Mouse (Mus musculus) olfactory bulb, adult 2 months (tissue): ENCODE measurements at regions not wholly inside any gene's neighbourhood (a gene's known extent, or its start where the extent isn't known, plus 50 kb on each side); places are given as distances from the start of the nearest gene placed in this dataset.

Experiments used
- CTCF ChIP-seq: fragments of 200-500 bp; IDR thresholded peaks from 2 replicates; pipeline ENCODE4 v1.5.1; 2012; ENCODE audit warnings: low read depth, mild to moderate bottlenecking, low read length, moderate library complexity; ENCODE audit not compliant: insufficient read depth
- POLR2A ChIP-seq: fragments of 200-500 bp; IDR thresholded peaks from 2 replicates; pipeline ENCODE4 v1.6.1; 2012; ENCODE audit warnings: mild to moderate bottlenecking, low read depth, low read length, moderate library complexity; ENCODE audit not compliant: insufficient read depth

- TF ChIP-seq POLR2A: no peak
- no peak for TF ChIP-seq CTCF
These were observed 218.6 kb downstream of the Lyplal1 start for GRCm38 (mm10) chr1:185898475-185898874.
